Mouse (Mus musculus): ENCODE data around the gene Gm17402.
A peak's percentile ranks its signal among the peaks of the same experiment; 100 is the strongest.

The Gm17402 gene

GRCm38 (mm10) chr3:67375063-67375462 lies at the start of gene Gm17402:
Gene Gm17402, minus strand, starts transcription at chr3:67375163.
- no peak for DNase-seq

- no peak for DNase-seq
Observed at GRCm38 (mm10) chr3:67378215-67378614, 3.3 kb upstream of the Gm17402 start.

DNA sequence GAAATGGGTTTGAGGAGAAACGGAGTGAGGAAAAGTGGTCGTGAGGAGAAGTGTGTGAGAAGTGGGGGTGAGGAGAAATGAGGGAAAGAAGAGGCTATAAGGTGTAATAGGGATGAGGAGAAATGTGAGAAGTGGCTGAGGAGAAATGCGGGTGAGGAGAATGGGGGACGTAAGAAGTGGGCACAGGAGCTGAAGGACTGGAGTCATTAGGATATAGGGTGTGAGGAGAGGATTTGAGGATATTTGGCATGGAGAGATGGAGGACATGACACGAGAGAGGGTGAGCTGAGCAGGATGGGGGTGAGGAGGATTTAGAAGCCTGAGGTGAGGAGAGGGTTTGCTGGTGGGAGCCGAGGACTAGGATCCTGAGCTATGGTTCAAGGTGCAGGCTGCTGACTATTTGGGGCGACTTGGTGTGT lies 594 bp downstream of the Gm17402 start:
- DNase-seq, result no peak

DNA sequence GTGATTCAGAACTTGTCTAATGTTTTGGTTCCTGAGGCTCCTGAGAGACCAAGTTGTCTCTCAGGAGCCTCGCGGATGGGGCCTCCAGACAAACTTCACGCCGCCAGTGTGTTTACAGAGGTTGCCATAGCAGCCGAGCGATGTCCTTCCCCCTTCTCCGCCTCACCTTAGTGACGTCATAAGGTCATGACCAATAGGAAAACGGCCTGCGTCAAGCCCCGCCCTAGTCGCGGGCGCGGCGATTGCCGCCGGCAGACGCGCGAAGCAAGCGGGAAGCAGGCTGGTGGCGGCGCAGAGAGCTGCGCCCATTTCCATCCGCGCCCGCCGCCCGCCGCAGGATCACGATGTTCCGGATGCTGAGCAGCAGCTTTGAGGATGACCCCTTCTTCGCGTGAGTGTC lies 1.1 kb downstream of the Gm17402 start, which contains the start of gene Mlf1:
Gene Mlf1 (plus strand): TSS at position 226 of the 400 bp plus-strand sequence.
- peak; percentile 55 to 66 for DNase-seq

DNA sequence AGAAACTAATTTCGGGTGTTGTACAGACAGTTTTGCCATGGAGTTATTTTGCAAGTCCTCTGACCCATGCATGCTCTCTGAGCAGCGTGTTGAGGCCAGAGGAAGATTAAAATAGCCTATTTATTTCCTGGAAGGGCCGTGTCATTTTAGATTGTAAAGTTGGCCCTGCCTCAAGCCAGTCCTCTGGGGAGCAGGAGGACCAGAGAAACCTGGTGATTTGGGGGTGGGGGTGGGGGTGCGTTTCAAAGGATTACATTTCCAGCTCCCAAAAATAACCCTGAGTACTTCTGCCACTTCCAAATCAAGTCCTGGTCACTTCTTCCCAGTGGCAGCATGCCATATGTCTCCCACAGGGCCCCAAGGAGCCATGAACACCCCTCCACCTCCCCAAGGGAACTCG lies 2.2 kb downstream of the Gm17402 start:
- no peak for DNase-seq

DNA sequence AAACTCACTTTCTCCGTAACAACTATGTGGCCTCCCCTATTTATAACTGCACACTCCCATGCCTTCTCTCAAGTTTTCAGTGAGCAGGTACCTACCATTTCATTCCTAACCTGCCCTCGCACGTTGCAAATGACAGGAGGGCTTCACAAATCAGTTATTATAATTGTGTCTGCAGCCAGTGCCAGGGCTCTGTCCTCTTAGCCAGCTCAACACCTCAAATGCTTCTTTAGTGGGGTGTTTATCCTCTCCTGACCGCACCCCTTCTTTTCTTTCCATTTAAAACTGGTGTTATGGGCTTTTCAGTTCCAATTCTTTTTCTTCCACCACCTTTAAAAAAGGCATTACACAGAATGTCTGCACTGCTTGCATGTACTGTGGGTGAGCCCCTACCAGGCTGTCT lies 2.8 kb downstream of the Gm17402 start:
- DNase-seq, result no peak

GRCm38 (mm10) chr3:67369407-67370079 lies 5.4 kb downstream of the Gm17402 start:
- DNase-seq, result no peak

DNA sequence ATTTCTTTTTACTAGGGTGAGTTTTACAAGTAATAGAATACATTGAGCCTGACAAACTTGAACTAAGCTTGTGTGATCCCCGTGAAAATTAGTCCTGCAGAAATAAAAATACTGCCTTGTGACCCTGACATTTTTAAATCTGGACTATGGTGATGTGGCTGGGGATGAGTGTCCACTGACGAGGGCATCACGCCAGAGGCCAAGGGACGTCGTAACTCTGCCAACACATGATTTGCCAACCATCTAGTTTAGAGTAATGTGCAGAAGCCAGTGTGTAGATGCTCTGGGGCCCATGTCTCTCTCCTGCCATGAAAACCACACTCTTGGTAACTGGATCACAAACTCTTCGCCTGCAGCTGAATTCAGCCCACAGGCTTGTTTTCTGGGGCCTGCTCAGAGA lies 7.5 kb downstream of the Gm17402 start:
- DNase-seq, result no peak

GRCm38 (mm10) chr3:67366087-67366892 lies 8.7 kb downstream of the Gm17402 start:
- DNase-seq, result no peak

DNA sequence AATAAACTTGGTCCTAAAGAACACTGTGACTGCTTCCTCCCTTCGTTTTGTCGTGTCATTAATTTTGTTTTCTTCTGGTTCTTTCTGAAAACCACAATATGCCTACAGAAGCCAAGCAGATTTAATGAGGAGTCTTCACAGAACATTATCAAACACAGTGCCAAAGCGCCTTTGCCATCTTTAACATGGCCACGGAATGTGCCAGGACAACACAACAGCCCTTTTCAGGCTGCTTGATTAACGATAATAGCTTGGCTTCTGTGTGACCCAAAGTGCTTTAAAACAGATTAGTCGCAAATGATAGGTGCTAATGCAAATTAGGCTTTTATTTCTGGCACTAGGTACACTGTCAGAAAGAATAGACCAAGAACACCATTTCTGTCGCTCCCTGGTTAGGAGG lies 16.6 kb downstream of the Gm17402 start:
- no peak for DNase-seq

DNA sequence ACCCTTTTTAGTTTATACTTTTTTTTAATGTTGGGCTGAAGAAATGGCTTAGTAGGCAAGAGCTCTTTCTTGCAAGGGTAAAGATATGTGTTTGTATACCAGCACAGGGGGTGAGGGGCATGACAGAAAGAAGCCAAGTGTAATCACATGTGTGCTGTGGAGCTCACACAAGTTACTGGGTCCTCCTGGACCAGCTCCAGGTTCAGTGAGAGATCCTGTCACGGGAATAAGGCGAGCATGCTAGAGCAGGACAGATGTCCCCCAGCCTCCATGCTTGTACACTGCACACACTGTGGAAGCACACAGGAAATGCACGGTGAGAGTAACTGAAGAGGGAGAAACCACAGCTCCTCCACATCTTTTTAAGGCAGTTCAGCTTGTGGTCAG lies 22.2 kb downstream of the Gm17402 start:
- no peak for DNase-seq

DNA sequence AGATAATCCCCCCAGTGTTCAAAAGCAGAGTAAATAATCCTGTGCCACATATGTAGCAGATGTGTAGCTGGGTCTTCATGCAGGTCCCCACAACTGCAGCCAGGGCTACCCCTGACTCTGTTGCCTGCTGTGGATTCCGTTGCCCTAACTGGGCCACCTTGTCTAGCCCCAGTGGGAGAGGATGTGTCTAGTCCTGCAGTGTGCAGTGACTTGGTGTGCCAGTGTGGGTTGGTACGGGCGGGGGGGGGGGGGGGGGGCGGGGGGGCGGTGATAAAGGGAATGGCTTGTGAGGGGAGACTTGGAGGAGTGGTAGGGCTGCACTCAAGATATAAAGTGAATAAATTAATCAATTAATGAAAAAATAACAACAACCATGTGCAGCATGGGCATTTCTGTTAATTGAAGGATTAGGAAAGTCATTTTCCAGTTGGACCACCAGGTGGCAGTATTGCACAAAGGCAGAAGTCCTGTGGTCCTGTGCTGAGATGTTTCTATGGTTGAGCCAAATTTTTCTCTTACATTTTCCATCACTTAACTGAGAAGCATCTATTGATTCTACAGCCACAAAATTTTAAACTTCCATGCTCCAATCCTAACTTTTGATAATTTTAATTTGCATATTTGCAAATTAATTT lies 22.7 kb downstream of the Gm17402 start:
- peak in 1 of 2 experiments; percentile 27 for DNase-seq

GRCm38 (mm10) chr3:67351406-67352127 lies 23.4 kb downstream of the Gm17402 start:
- no peak for DNase-seq

DNA sequence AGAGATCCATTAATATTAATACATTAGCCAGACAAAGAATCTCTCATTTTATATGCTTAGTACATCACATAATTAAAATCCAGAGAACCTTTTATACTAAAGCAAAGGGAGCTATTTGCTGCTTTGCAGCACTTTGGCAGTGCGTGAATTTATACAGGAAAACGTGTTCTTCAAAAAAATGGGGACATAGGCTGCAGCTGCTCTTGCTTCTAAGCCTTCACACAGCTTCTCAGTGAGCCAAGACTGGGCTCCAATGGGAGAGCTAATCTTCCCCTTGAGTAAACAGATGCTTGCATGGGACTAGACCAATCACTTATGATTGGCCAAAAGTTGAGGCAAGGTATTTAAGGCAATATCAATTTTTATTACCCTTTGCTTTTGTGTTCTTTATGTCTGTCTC lies 28.3 kb downstream of the Gm17402 start:
- DNase-seq, result no peak

- peak in 1 of 2 experiments; percentile 37 for DNase-seq
Observed at GRCm38 (mm10) chr3:67344599-67344998, 30.4 kb downstream of the Gm17402 start.

DNA sequence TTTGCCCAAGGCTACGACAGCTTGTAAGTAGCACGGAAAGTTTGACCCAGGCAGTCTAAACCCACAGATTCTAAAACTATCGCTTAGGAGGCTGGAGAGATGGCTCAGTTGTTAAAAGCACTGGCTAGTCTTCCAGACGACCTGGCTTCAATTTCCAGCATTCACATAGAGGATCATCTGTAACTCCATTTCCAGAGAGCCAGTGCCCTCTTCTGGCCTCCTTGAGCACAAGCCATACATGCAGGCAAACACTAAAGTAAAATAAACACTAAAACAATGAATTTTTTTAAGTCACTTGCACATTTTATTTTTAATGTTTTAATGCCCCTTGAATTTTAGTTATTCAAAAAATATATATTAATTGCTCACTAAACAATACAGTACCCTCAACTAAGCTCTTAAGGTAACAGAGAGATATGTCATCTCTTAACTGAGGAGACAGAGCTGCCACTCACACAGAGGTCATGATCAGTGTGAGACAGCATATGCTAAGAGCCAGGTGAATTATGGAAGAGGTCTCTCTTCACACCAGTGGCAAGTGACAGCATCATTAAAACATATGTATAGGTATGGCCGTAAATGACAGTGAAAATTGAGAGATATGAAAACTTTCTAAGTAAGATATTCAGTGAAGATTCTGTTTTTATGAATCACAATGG lies 31.8 kb downstream of the Gm17402 start:
- no peak for DNase-seq

GRCm38 (mm10) chr3:67340921-67341320 lies 34.0 kb downstream of the Gm17402 start:
- no peak for DNase-seq

DNA sequence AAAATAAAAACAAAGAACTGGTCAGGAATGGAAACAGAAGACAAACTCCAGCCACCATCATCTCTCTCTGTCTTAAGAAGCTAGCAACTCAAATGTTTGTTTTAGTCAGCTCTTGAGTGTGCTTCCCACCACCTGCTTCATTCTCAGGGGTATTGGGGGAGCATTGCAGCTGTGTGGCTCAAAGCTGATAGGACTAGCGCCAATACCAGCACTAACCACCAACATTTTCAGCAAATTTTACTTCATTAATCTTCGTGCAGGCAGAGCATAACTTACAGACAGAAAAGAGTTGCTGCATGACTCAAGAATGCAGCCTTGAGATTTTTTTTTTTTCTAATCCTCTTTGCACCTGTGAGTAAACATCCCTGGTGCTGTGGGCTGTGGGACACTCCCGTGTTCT lies 35.4 kb downstream of the Gm17402 start:
- DNase-seq, result no peak

- DNase-seq, result no peak
Observed at GRCm38 (mm10) chr3:67322422-67322821, 52.5 kb downstream of the Gm17402 start.

Measured in spleen, adult 18-20 months (tissue).